Mouse (Mus musculus): ENCODE measurements around the gene Dnah7a.
"Not testable (repeated sequence)": the region's sequence is repeated elsewhere in the genome, so short reads cannot be mapped to it uniquely, and the experiment has no call there.

Dnah7a gene

DNA sequence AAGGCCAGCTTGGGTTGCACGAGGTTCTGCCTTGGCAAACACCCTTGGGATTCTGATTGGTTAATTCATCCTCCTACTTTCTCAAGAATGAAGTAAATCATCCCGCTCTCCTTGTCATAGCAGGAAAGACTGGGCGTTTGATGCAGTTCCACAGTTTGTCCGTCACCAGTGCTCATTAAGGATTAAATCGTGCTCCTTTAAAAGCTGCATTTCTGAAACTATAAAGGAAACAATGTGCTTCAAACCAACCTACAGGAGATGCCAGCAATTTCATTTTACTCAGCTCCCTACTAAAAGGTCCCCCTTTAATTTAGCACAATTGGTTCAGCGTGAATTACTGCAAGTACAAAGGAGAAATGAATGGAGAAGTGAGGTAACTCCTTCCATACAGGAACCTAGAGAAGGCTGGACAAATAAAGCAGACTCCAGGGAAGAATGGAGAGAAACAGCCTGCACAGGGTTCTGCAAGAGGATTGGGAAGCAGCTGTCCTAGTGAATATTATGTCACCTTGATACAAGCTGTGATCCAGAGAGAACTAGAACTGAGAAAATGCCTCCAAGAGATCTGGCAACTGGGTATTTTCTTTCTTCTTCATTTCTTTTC, 322.4 kb downstream of the Dnah7a start:
- no peak for DNase-seq (ENCODE audit: low spot score)

DNA sequence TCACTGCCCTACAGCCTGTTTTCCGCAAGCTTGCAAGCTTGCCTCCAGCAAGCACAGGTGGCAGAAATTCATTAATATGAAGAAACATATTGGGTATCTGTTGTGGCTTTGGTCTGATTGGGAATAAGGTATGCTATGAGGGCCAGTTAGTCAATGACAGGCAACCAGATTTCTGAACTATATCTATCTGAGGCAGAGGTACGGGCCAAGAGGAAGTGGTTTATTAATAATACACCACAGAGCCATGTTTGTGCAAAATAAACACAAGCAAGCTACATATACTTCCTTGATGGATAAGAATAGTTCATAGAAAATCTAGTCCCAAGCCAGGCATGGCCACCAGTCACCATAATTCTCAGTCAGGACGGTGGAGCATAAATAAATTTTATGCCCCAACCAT, 328.9 kb downstream of the Dnah7a start:
- no peak for DNase-seq (ENCODE audit: low spot score)

DNA sequence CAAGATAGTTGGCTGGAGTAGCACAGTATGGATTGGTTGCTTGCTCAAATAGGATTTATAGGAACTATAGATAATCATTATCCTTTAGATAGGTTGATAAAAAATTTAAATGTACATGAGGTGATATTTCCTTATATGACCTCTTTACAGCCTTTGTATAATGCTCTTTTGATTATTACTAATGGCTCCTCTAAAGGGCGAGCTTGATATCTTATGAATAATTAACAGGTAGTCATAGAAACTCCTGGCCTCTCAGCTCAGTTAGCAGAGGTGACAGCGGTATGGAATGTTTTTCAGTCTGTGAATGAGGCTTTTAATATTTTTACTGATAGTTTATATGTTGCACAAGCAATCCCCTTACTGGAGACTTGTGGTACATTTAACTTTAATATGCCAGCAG, 330.6 kb downstream of the Dnah7a start:
- DNase-seq (ENCODE audit: low spot score) = not testable (repeated sequence)

DNA sequence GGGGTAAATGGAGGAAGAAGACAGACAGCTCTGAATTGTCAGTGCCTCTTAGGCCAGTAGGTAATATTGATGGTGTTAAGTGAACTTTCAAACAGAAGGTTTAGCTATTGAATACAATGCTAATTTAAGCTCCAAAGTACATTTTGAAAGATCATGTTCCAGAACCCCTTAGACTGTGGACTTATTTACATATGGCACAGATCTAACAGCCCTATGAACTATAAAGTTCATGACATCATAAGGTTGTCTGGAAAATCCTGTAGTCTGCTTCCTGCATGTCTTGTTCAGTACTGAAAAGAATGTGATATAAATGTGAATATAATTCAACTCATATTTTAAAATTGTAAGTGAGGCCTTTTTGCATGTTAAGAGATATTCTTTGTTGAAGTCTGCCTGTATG, 347.6 kb downstream of the Dnah7a start:
- DNase-seq (ENCODE audit: low spot score) = no peak

DNA sequence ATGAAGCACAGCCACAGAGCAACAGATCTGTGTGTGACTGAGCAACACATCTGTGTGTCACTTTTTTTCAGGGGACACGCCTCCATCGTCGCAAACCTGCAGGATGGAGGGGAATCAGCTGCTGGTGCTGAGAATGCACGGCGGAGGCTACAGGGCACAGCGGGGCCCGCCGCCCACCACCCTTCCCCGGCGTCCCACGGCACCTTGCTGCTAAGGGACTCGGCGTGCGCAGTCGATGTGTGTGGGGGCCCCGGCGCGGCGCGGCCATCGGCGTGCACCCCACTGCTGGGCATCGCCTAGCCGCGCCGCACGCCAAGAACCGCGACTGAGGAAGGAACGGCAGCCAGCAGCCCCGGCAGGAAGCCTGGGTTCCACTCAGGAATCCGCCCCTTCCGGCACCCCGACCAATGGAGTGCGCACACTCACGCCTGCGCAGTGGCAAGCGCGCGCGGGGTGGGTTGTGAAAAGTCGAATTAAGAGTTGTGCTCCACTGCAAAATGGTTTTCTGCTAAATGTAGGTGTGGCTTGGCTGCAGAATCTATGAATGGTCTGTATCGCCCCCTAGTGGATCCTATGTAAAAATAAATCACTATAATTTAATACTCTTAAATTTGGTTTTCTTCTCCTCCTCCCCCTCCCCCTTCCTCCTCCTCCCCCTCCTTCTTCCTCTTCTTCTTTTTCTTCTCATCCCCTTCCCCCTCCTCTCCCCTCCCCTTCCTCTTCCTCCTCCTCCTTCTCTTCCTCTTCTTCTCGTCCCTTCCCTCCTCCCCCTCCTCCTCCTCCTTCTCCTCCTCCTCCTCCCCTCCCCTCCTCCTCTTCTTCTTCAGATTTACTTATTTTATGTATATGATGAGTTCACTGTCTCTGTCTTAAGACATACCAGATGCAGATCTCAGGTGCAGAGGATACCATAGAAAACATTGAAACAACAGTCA, 354.0 kb downstream of the Dnah7a start, which contains the start of the genes Asdurf, Gm28551 and Asnsd1:
TSS of gene Asdurf (minus strand) at position 293 of the 935 bp plus-strand sequence.
TSS of gene Gm28551 (minus strand) at position 341 of the 935 bp plus-strand sequence.
TSS of gene Asnsd1 (minus strand) at position 426 of the 935 bp plus-strand sequence.
- DNase-seq (ENCODE audit: low spot score) = peak; percentile 96
